Mouse (Mus musculus) forebrain, embryonic 12.5 days (tissue): Measurements from ENCODE around the gene Cd300e. TPM values are rescaled to one million over a fixed set of nuclear protein-coding genes. Genes with fewer than 3 reads are reported as not detected.

Experiments
- ATAC-seq: fragments of 200-750 bp; cut with Nextera tagmentation; 2 replicates; pipeline ENCODE4 v1.8.0; 2017; ENCODE audit warnings: moderate TSS enrichment; ENCODE audit not compliant: low FRiP score
- H3K27ac ChIP-seq: fragments of 300-500 bp; sonication (generic); 2 replicates; pipeline ENCODE4 v1.5.1; 2016; ENCODE audit warnings: mild to moderate bottlenecking
- H3K27me3 ChIP-seq: fragments of 300-500 bp; sonication (generic); 2 replicates; pipeline ENCODE4 v1.6.1; 2016; ENCODE audit warnings: mild to moderate bottlenecking
- H3K36me3 ChIP-seq: fragments of 300-500 bp; sonication (generic); replicated peaks from 2 replicates; pipeline ENCODE4 v1.6.1; 2016; ENCODE audit warnings: mild to moderate bottlenecking
- H3K4me1 ChIP-seq: fragments of 300-500 bp; sonication (generic); 2 replicates; pipeline ENCODE4 v1.6.1; 2016
- H3K4me2 ChIP-seq: fragments of 300-500 bp; sonication (generic); 2 replicates; pipeline ENCODE4 v1.6.1; 2016; ENCODE audit warnings: mild to moderate bottlenecking, moderate library complexity
- H3K4me3 ChIP-seq: fragments of 300-500 bp; sonication (generic); replicated peaks from 2 replicates; pipeline ENCODE4 v1.5.1; 2016; ENCODE audit warnings: mild to moderate bottlenecking
- H3K9ac ChIP-seq: fragments of 300-500 bp; sonication (generic); 2 replicates; pipeline ENCODE4 v1.6.1; 2016; ENCODE audit warnings: mild to moderate bottlenecking
- H3K9me3 ChIP-seq: fragments of 300-500 bp; sonication (generic); 2 replicates; pipeline ENCODE4 v1.6.1; 2016
- WGBS: fragments of 180-500 bp; shearing (Covaris S2); methylation state at CpG from one replicate; pipeline ENCODE4 v1.1.7; 2016; 5-methylcytosine and 5-hydroxymethylcytosine counted together
- polyA plus RNA-seq: library from polyadenylated mRNA; unstranded; fragments of >200 nt; fragmentation: Nextera tagmentation; extraction: Ambion mirVana; gene quantifications from 2 replicates; pipeline ENCODE4 v1.2.1, GENCODE M21; 2016

Cd300e gene
- polyA plus RNA-seq, 1 experiment from 2014 or later, result not detected

- WGBS, result 81% methylated on average over 5 of the region's 5 CpGs
- no peaks in the 10 kb centered on the region for H3K9me3 ChIP-seq
- no peak for ATAC-seq
- 0 out of 2 replicates have a peak, but pooled peaks cover 9% of the 10 kb centered on the region for H3K27me3 ChIP-seq
- H3K9ac ChIP-seq, result no peak overlapping the region
- no peak overlapping the region for H3K27ac ChIP-seq
- H3K36me3 ChIP-seq, result no peaks in the 10 kb centered on the region
- H3K4me1 ChIP-seq, result peaks cover 3% of the 10 kb centered on the region
- no peak overlapping the region for H3K4me2 ChIP-seq
- H3K4me3 ChIP-seq, result no peak overlapping the region
Observed at GRCm38 (mm10) chr11:115078680-115079079, 16.7 kb upstream of the Cd300e start.

DNA sequence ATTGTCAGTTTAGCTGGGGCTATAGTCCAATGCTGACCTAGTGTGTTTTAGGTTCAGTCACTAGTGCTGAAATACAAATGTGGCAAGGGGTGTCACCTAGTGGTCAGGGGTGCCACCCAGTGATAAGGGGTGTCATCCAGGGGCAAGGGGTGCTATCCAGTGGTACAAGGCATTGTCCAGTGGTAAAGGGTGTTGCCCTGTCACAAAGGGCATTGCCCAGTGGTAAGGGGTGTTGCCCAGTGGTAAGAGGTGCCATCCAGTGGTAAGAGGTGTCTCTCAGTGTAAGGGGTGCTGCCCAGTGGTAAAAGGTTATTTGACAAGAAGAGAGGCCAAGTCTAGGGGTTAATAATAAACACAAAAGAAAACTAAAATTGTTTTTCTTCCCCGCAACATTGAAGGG is 15.5 kb upstream of the Cd300e start:
- H3K4me2 ChIP-seq, result no peak overlapping the region
- 0 out of 2 replicates have a peak, but pooled peaks cover 6% of the 10 kb centered on the region for H3K27me3 ChIP-seq
- no peak overlapping the region for H3K9ac ChIP-seq
- no peak for ATAC-seq
- H3K36me3 ChIP-seq, result no peaks in the 10 kb centered on the region
- no peaks in the 10 kb centered on the region for H3K4me1 ChIP-seq
- H3K27ac ChIP-seq, result no peak overlapping the region
- H3K4me3 ChIP-seq, result no peak overlapping the region
- no peaks in the 10 kb centered on the region for H3K9me3 ChIP-seq
- WGBS, result 96% methylated on average over 1 of the region's 1 CpGs

GRCm38 (mm10) chr11:115075859-115076258 is 13.9 kb upstream of the Cd300e start:
- H3K9ac ChIP-seq, result no peak overlapping the region
- H3K4me1 ChIP-seq, result peaks cover 14% of the 10 kb centered on the region
- H3K27me3 ChIP-seq, result 0 out of 2 replicates have a peak, but pooled peaks cover 2% of the 10 kb centered on the region
- no peaks in the 10 kb centered on the region for H3K9me3 ChIP-seq
- no peak overlapping the region for H3K4me3 ChIP-seq
- ATAC-seq, result no peak
- 82% methylated on average over 5 of the region's 5 CpGs for WGBS
- no peaks in the 10 kb centered on the region for H3K36me3 ChIP-seq
- H3K27ac ChIP-seq, result no peak overlapping the region
- no peak overlapping the region for H3K4me2 ChIP-seq

DNA sequence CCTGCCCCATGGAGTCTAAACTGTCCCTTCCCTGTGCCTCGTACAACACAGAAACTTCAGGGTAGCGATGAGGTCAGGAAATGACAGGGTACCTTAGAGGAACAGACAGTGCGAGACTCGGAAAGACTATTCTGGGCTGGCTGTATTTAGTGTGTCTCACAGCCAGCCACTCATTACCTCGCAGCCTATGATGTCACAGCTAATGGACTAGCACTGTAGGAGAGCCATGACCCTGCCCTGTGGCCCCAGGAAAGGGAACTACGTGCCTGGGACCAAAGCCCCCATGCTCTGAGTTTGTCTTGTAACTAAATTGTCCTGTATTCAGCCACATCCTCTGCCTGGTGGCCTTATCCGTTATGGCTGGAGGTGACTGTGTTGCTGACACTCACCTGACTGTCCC is 13.4 kb upstream of the Cd300e start:
- H3K9ac ChIP-seq, result no peak overlapping the region
- 0 out of 2 replicates have a peak, but pooled peaks cover 2% of the 10 kb centered on the region for H3K27me3 ChIP-seq
- no peaks in the 10 kb centered on the region for H3K36me3 ChIP-seq
- no peak overlapping the region for H3K4me3 ChIP-seq
- no peaks in the 10 kb centered on the region for H3K9me3 ChIP-seq
- H3K27ac ChIP-seq, result no peak overlapping the region
- H3K4me1 ChIP-seq, result peaks cover 18% of the 10 kb centered on the region
- 78% methylated on average over 7 of the region's 7 CpGs for WGBS
- ATAC-seq, result no peak
- H3K4me2 ChIP-seq, result no peak overlapping the region

DNA sequence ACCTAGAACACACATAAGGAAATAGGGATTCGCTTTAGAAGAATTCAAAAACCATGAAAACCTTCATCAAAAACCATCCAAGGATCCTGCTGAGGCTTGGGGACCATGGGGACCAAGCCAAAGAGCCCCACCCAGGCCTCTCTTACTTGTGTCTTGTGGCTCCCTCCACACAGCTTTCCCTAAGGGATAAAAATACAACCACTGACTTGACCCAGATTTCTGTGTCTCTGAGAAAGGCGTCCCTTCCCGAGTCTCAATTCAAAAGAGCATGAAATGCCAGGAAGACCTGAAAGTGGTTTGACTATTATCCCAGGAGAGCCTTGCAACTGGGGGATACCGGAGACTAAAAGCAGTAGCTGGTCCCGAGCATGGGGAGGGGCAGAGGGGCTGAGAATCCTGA is 11.0 kb upstream of the Cd300e start:
- no peak for ATAC-seq
- Histone ChIP-seq H3K4me2 (no peak overlapping the region), H3K4me3 (no peak overlapping the region), H3K36me3 (no peaks in the 10 kb centered on the region), H3K9ac (no peak overlapping the region), H3K27ac (no peak overlapping the region), H3K9me3 (no peaks in the 10 kb centered on the region), H3K27me3 (0 out of 2 replicates have a peak, but pooled peaks cover 6% of the 10 kb centered on the region), H3K4me1 (peaks cover 19% of the 10 kb centered on the region)
- 66% methylated on average over 5 of the region's 5 CpGs for WGBS

DNA sequence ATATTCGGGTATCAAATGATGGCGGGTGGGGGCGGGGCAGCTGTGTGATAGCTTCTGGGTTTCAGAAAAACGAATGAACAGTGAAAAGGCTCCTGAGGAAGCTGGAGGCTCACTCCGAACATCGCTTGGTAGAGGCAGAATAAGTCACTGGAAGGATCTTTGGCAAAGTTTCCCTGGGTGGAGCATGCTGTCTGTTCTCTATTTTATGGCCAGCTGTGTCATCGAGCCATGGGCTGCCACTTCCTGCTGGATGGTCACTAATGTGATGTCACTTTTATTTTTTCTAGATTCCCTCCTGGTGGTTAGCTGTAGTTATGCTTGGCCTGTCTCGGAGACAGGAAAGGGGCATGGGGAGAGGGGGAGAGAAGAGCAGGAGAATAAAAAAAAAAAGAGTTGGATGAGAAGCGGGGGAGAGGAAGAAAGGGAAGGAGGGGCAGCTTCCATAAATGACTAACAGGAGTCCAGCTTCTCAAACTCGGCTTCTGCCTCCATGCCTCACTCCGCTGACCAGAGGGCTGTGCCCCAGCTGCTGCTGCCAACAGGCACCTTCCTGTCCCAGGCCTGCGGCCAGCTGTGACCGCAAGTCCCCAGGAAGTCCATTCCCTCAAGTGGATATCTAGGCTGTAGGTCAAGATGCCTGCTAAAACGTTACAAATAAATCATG is 9.8 kb upstream of the Cd300e start:
- Histone ChIP-seq H3K4me2 (peak overlapping the region; percentile 38), H3K9me3 (no peaks in the 10 kb centered on the region), H3K27ac (no peak overlapping the region), H3K4me1 (peaks cover 19% of the 10 kb centered on the region), H3K9ac (no peak overlapping the region), H3K36me3 (no peaks in the 10 kb centered on the region), H3K4me3 (no peak overlapping the region), H3K27me3 (0 out of 2 replicates have a peak, but pooled peaks cover 6% of the 10 kb centered on the region)
- no peak for ATAC-seq
- 29% methylated on average over 14 of the region's 14 CpGs for WGBS

GRCm38 (mm10) chr11:115071015-115071551 is 9.1 kb upstream of the Cd300e start:
- no peaks in the 10 kb centered on the region for H3K36me3 ChIP-seq
- no peaks in the 10 kb centered on the region for H3K9me3 ChIP-seq
- H3K4me3 ChIP-seq, result no peak overlapping the region
- H3K4me1 ChIP-seq, result peaks cover 19% of the 10 kb centered on the region
- ATAC-seq, result no peak
- no peak overlapping the region for H3K27ac ChIP-seq
- 0 out of 2 replicates have a peak, but pooled peaks cover 6% of the 10 kb centered on the region for H3K27me3 ChIP-seq
- no peak overlapping the region for H3K9ac ChIP-seq
- 11% methylated on average over 9 of the region's 9 CpGs for whole genome bisulfite sequencing
- H3K4me2 ChIP-seq, result peak overlapping the region; percentile 38

- Histone ChIP-seq H3K4me3 (no peak overlapping the region), H3K9me3 (no peaks in the 10 kb centered on the region), H3K4me1 (peaks cover 14% of the 10 kb centered on the region), H3K4me2 (no peak overlapping the region), H3K27me3 (0 out of 2 replicates have a peak, but pooled peaks cover 3% of the 10 kb centered on the region), H3K27ac (no peak overlapping the region), H3K36me3 (no peaks in the 10 kb centered on the region), H3K9ac (no peak overlapping the region)
- ATAC-seq, result no peak
- 76% methylated on average over 6 of the region's 6 CpGs for WGBS
Observed at GRCm38 (mm10) chr11:115066768-115067167, 4.8 kb upstream of the Cd300e start.

DNA sequence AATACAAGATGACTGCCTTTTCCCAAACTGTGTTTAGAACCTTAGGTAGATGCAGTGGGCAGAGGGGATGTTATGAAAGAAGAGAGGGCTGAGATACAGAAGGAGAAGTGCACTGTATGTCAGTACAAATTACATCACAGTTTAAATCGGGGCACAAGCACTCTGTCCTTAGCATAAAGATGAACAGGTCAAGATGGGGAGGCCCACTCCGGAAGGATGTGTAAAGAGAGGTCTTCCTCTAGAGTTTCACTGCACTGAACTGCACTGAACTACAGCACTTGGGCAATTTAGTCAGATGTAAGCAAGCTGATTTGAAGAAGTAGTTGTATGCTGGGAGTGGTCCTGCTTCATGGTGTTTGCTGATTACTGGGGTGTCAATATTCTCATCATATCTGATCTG is 2.2 kb downstream of the Cd300e start:
- ATAC-seq, result no peak
- H3K4me2 ChIP-seq, result no peak overlapping the region
- no peak overlapping the region for H3K4me3 ChIP-seq
- no peaks in the 10 kb centered on the region for H3K4me1 ChIP-seq
- no peak overlapping the region for H3K27ac ChIP-seq
- 96% methylated on average over 2 of the region's 2 CpGs for WGBS
- no peak overlapping the region for H3K9ac ChIP-seq
- no peaks in the 10 kb centered on the region for H3K36me3 ChIP-seq
- H3K27me3 ChIP-seq, result no peaks in the 10 kb centered on the region
- no peaks in the 10 kb centered on the region for H3K9me3 ChIP-seq

DNA sequence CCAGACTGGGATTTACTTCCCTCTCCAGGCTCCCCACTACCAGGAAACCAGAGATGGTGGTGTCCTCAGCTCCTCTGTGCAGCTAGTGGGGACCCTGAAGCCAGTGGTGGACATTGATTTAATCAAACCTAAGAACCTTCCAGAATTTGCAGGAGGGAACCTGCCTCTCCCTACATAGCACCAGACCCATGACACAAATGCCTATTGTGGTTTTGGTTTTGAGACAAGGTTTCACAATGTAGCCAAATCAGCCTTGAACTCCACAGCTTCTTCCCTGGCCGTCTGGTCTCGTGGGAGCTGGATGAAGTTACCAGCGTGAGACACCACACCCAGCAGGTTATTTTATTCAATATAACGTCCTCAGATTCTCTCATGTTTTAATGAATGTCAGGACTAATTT is 3.3 kb downstream of the Cd300e start:
- Histone ChIP-seq H3K27me3 (no peaks in the 10 kb centered on the region), H3K9me3 (no peaks in the 10 kb centered on the region), H3K27ac (no peak overlapping the region), H3K4me2 (no peak overlapping the region), H3K36me3 (no peaks in the 10 kb centered on the region), H3K4me3 (no peak overlapping the region), H3K9ac (no peak overlapping the region), H3K4me1 (no peaks in the 10 kb centered on the region)
- ATAC-seq, result no peak
- 85% methylated on average over 4 of the region's 4 CpGs for WGBS

DNA sequence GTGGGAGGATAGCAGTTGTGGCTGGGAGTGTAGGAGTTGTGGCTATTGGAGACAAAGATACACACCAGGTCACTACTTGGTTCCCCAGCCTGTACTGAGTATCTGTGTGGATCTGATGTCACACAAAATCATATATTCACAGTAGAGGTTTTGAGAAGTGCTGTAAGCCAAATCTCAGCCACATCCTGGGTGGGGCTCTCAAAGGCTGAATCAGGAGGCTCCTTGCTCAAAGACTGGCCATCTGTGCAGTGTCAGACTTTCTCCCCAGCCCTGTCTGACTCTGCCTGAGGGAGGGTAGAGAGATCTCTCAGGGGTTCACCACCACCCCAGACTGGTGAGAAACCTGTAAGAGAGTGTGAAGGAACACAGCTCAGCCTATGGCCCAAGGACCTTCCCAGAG is 7.4 kb downstream of the Cd300e start:
- Histone ChIP-seq H3K9ac (no peak overlapping the region), H3K4me3 (no peak overlapping the region), H3K9me3 (no peaks in the 10 kb centered on the region), H3K27me3 (peaks cover 11% of the 10 kb centered on the region; the same call in 1 of the 2 replicates), H3K27ac (no peak overlapping the region), H3K4me1 (no peaks in the 10 kb centered on the region), H3K36me3 (no peaks in the 10 kb centered on the region), H3K4me2 (no peak overlapping the region)
- ATAC-seq, result no peak

DNA sequence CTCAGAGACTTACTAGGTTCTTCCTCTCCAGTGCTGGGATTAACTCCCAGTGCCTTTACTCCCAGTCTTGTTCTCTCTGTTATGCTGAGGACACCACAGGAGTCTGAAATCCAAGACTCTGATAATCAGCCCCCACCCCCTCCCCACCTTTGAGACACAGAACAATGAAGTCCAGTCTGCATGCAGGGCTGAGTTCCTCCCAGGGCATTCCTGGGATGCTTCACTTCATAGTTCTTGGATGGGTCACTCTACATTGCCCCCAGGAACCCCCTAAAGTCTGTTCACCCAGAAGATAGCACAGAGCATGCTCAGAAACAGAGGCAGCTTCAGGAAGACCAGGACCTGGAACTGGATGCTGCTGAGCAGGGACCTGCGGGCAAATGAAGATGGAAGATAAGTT is 9.0 kb downstream of the Cd300e start:
- H3K9ac ChIP-seq, result no peak overlapping the region
- H3K27me3 ChIP-seq, result peaks cover 11% of the 10 kb centered on the region; the same call in 1 of the 2 replicates
- H3K4me2 ChIP-seq, result no peak overlapping the region
- no peaks in the 10 kb centered on the region for H3K9me3 ChIP-seq
- no peak overlapping the region for H3K27ac ChIP-seq
- WGBS, result 100% methylated on average over 1 of the region's 1 CpGs
- ATAC-seq, result no peak
- H3K4me1 ChIP-seq, result no peaks in the 10 kb centered on the region
- no peaks in the 10 kb centered on the region for H3K36me3 ChIP-seq
- H3K4me3 ChIP-seq, result no peak overlapping the region

DNA sequence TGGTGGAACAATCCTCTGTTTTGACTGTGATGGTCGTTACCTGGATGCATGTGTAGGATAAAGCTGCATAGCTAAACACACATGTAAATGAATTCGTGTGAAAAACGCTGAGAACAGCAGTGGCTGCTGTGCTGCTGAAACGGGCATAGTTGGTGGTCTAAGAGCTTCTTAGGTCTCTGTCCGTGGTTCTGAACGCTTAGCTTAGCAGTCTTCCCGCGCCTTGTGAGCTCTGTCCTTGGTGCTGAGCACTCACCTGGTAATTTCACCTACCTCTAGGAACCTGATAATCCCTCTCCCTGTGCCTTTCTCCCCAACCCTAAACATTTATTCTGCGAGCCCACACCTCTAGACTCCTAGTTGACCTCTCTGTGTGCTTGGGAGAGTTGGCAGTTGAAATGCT is 9.8 kb downstream of the Cd300e start:
- Histone ChIP-seq H3K27me3 (peaks cover 11% of the 10 kb centered on the region; the same call in 1 of the 2 replicates), H3K4me3 (no peak overlapping the region), H3K4me2 (no peak overlapping the region), H3K27ac (no peak overlapping the region), H3K36me3 (no peaks in the 10 kb centered on the region), H3K9me3 (no peaks in the 10 kb centered on the region), H3K9ac (no peak overlapping the region), H3K4me1 (no peaks in the 10 kb centered on the region)
- WGBS, result 7% methylated on average over 9 of the region's 9 CpGs
- no peak for ATAC-seq
